Mouse (Mus musculus) forebrain, embryonic 10.5 days (tissue): ENCODE results near the gene Dnajb2. TPM values are rescaled to one million over a fixed set of nuclear protein-coding genes. Genes with fewer than 3 reads are reported as not detected.

Source experiments
- DNase-seq: peaks from one replicate; pipeline ENCODE4 v3.0.0-alpha.2; 2017; ENCODE audit warnings: low spot score; ENCODE audit errors: extremely low spot score
- H3K27ac ChIP-seq: fragments of 300-500 bp; sonication (generic); 2 replicates; pipeline ENCODE4 v1.5.1; 2016; ENCODE audit warnings: mild to moderate bottlenecking
- H3K27me3 ChIP-seq: fragments of 300-500 bp; sonication (generic); 2 replicates; pipeline ENCODE4 v1.6.1; 2016; ENCODE audit warnings: mild to moderate bottlenecking; ENCODE audit not compliant: poor library complexity, severe bottlenecking
- H3K36me3 ChIP-seq: fragments of 300-500 bp; sonication (generic); replicated peaks from 2 replicates; pipeline ENCODE4 v1.6.1; 2016; ENCODE audit warnings: mild to moderate bottlenecking, moderate library complexity
- H3K4me1 ChIP-seq: fragments of 300-500 bp; sonication (generic); 2 replicates; pipeline ENCODE4 v1.6.1; 2016
- H3K4me3 ChIP-seq: fragments of 300-500 bp; sonication (generic); 2 replicates; pipeline ENCODE4 v1.5.1; 2016; ENCODE audit warnings: mild to moderate bottlenecking, moderate library complexity
- H3K9me3 ChIP-seq: fragments of 300-500 bp; sonication (generic); 2 replicates; pipeline ENCODE4 v1.6.1; 2016; ENCODE audit warnings: mild to moderate bottlenecking, moderate library complexity
- WGBS: fragments of 180-500 bp; shearing (Covaris S2); methylation state at CpG from one replicate; pipeline ENCODE4 v1.1.7; 2016; 5-methylcytosine and 5-hydroxymethylcytosine counted together
- polyA plus RNA-seq: library from polyadenylated mRNA; unstranded; fragments of >200 nt; fragmentation: Nextera tagmentation; extraction: Ambion mirVana; gene quantifications from 2 replicates; pipeline ENCODE4 v1.2.1, GENCODE M21; 2016

The Dnajb2 gene
- polyA plus RNA-seq, 1 experiment from 2014 or later = 28.6 TPM

- peaks cover 32% of the 10 kb centered on the region for H3K4me1 ChIP-seq
- H3K9me3 ChIP-seq = no peaks in the 10 kb centered on the region
- no peak overlapping the region for H3K27ac ChIP-seq
- 85% methylated on average over 16 of the region's 16 CpGs for WGBS
- H3K4me3 ChIP-seq = no peak overlapping the region
- peaks cover 12% of the 10 kb centered on the region for H3K36me3 ChIP-seq
- no peak for DNase-seq
- H3K27me3 ChIP-seq = peaks cover 7% of the 10 kb centered on the region
Observed at GRCm38 (mm10) chr1:75247071-75247930, 11.1 kb downstream of the Dnajb2 start.

- peaks cover 6% of the 10 kb centered on the region for H3K36me3 ChIP-seq
- H3K27me3 ChIP-seq = peaks cover 16% of the 10 kb centered on the region
- H3K4me3 ChIP-seq = no peak overlapping the region
- 61% methylated on average over 9 of the region's 9 CpGs for WGBS
- H3K9me3 ChIP-seq = no peaks in the 10 kb centered on the region
- no peak overlapping the region for H3K27ac ChIP-seq
- H3K4me1 ChIP-seq = peaks cover 32% of the 10 kb centered on the region
- DNase-seq = no peak
Observed at GRCm38 (mm10) chr1:75248041-75248772, 12.0 kb downstream of the Dnajb2 start.

GRCm38 (mm10) chr1:75250498-75250897 is 14.3 kb downstream of the Dnajb2 start:
- H3K27ac ChIP-seq = no peak overlapping the region
- H3K4me3 ChIP-seq = no peak overlapping the region
- 53% methylated on average over 3 of the region's 3 CpGs for WGBS

GRCm38 (mm10) chr1:75251112-75251970 is 15.1 kb downstream of the Dnajb2 start:
- 6% methylated on average over 22 of the region's 22 CpGs for WGBS
- H3K27ac ChIP-seq = peak overlapping the region; percentile 21; the same call in 1 of the 2 replicates
- H3K9me3 ChIP-seq = no peaks in the 10 kb centered on the region
- peak overlapping the region; percentile 41 for H3K4me3 ChIP-seq
- H3K36me3 ChIP-seq = no peaks in the 10 kb centered on the region
- peaks cover 18% of the 10 kb centered on the region for H3K27me3 ChIP-seq
- DNase-seq = peak; percentile 82
- H3K4me1 ChIP-seq = peaks cover 32% of the 10 kb centered on the region

More at GRCm38 (mm10) chr1:75250498-75250897, 14.3 kb downstream of the Dnajb2 start:
- H3K9me3 ChIP-seq = no peaks in the 10 kb centered on the region
- H3K4me1 ChIP-seq = peaks cover 32% of the 10 kb centered on the region
- H3K36me3 ChIP-seq = no peaks in the 10 kb centered on the region
- peaks cover 18% of the 10 kb centered on the region for H3K27me3 ChIP-seq
- DNase-seq = no peak

- Histone ChIP-seq H3K27ac (no peak overlapping the region), H3K9me3 (no peaks in the 10 kb centered on the region), H3K4me1 (peaks cover 30% of the 10 kb centered on the region), H3K27me3 (peaks cover 18% of the 10 kb centered on the region), H3K4me3 (no peak overlapping the region), H3K36me3 (no peaks in the 10 kb centered on the region)
- DNase-seq = no peak
- 69% methylated on average over 13 of the region's 13 CpGs for WGBS
Observed at GRCm38 (mm10) chr1:75252308-75252707, 16.1 kb downstream of the Dnajb2 start.

GRCm38 (mm10) chr1:75253029-75253428 is 16.8 kb downstream of the Dnajb2 start:
- no peak overlapping the region for H3K27ac ChIP-seq
- WGBS = 73% methylated on average over 16 of the region's 16 CpGs
- peaks cover 18% of the 10 kb centered on the region for H3K27me3 ChIP-seq
- peaks cover 23% of the 10 kb centered on the region for H3K4me1 ChIP-seq
- no peaks in the 10 kb centered on the region for H3K9me3 ChIP-seq
- DNase-seq = no peak
- no peaks in the 10 kb centered on the region for H3K36me3 ChIP-seq
- H3K4me3 ChIP-seq = no peak overlapping the region

GRCm38 (mm10) chr1:75253849-75254624 is 17.8 kb downstream of the Dnajb2 start:
- Histone ChIP-seq H3K36me3 (no peaks in the 10 kb centered on the region), H3K27me3 (peaks cover 21% of the 10 kb centered on the region), H3K27ac (no peak overlapping the region), H3K4me3 (no peak overlapping the region), H3K4me1 (peaks cover 17% of the 10 kb centered on the region), H3K9me3 (no peaks in the 10 kb centered on the region)
- peak; percentile 80 for DNase-seq
- 68% methylated on average over 16 of the region's 16 CpGs for WGBS

- peaks cover 17% of the 10 kb centered on the region for H3K4me1 ChIP-seq
- no peak overlapping the region for H3K27ac ChIP-seq
- no peak overlapping the region for H3K4me3 ChIP-seq
- H3K27me3 ChIP-seq = peaks cover 21% of the 10 kb centered on the region
- H3K36me3 ChIP-seq = no peaks in the 10 kb centered on the region
- H3K9me3 ChIP-seq = no peaks in the 10 kb centered on the region
- DNase-seq = no peak
- WGBS = 78% methylated on average over 8 of the region's 8 CpGs
Observed at GRCm38 (mm10) chr1:75254625-75255013, 18.4 kb downstream of the Dnajb2 start.

GRCm38 (mm10) chr1:75255516-75256046 is 19.4 kb downstream of the Dnajb2 start:
- Histone ChIP-seq H3K4me3 (no peak overlapping the region), H3K27ac (no peak overlapping the region), H3K4me1 (peaks cover 14% of the 10 kb centered on the region), H3K36me3 (no peaks in the 10 kb centered on the region), H3K27me3 (peaks cover 26% of the 10 kb centered on the region), H3K9me3 (no peaks in the 10 kb centered on the region)
- DNase-seq = no peak
- WGBS = 73% methylated on average over 10 of the region's 10 CpGs

- Histone ChIP-seq H3K27me3 (peaks cover 59% of the 10 kb centered on the region), H3K36me3 (no peaks in the 10 kb centered on the region), H3K27ac (no peak overlapping the region), H3K4me1 (peaks cover 15% of the 10 kb centered on the region), H3K9me3 (no peaks in the 10 kb centered on the region), H3K4me3 (no peak overlapping the region)
- no peak for DNase-seq
Observed at GRCm38 (mm10) chr1:75261278-75261677, 25.1 kb downstream of the Dnajb2 start.

- DNase-seq = peak; percentile 68
- no peaks in the 10 kb centered on the region for H3K36me3 ChIP-seq
- 2% methylated on average over 40 of the region's 40 CpGs for WGBS
- H3K9me3 ChIP-seq = no peaks in the 10 kb centered on the region
- peak overlapping the region; percentile 53 for H3K4me3 ChIP-seq
- H3K4me1 ChIP-seq = peaks cover 15% of the 10 kb centered on the region
- H3K27ac ChIP-seq = no peak overlapping the region
- peaks cover 58% of the 10 kb centered on the region for H3K27me3 ChIP-seq
Observed at GRCm38 (mm10) chr1:75262969-75263951, 27.1 kb downstream of the Dnajb2 start.
